Mouse (Mus musculus) activated CD4-positive, CD25-positive, alpha-beta regulatory T cell, adult 4 months (primary cell): ENCODE data around the gene C1rb. TPM values are rescaled to one million over a fixed set of nuclear protein-coding genes. Genes with fewer than 3 reads are reported as not detected.
"Not testable (repeated sequence)": the region's sequence is repeated elsewhere in the genome, so short reads cannot be mapped to it uniquely, and the experiment has no call there.

ENCODE experiments used
- ATAC-seq: one replicate; pipeline ENCODE4 v1.8.0; 2017
- polyA plus RNA-seq, 2 experiments: library from polyadenylated mRNA; unstranded; fragments of 100-300 nt; shearing (Covaris generic); gene quantifications; one replicate each; pipeline ENCODE4 v1.2.1; 2017

The C1rb gene
- not detected for polyA plus RNA-seq

GRCm38 (mm10) chr6:124570026-124570425 is at the start of gene C1rb:
C1rb (plus strand) TSS chr6:124570294.
- ATAC-seq, result no peak

DNA sequence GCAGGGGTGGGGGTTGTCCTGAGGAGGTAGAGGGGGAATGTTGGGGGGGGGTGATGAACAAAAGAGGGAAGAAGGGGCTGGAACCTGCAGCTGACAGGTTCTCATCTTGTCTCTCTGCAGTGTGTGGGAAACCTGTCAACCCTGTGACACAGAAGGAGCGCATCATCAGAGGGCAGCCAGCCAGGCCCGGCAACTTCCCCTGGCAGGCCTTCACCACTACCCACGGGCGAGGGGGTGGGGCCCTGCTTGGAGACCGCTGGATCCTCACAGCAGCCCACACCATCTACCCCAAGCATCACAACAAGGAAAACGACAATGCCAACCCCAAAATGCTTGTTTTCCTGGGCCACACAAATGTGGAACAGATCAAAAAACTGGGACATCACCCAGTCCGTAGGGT is 48.0 kb upstream of the C1rb start:
- ATAC-seq, result not testable (repeated sequence)

DNA sequence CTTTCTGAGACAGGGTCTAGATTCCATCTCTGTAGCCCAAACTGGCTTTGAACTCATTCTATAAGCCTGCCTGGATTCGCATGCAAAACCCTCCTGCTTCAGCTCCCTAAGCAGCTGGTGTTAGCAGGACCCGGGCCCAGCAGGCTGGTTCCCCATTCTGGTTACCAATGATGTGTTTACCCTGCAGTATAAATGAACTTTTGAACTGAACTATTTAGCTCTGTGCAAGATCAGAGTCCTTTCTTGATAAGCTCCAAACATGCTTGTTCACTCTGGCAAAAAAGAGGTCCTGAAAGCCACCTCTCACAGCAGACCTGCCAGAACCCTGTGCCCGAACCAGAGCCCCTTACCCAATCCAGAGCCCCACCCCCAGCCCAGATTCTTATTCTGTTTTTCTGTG is 42.2 kb upstream of the C1rb start:
- no peak for ATAC-seq

DNA sequence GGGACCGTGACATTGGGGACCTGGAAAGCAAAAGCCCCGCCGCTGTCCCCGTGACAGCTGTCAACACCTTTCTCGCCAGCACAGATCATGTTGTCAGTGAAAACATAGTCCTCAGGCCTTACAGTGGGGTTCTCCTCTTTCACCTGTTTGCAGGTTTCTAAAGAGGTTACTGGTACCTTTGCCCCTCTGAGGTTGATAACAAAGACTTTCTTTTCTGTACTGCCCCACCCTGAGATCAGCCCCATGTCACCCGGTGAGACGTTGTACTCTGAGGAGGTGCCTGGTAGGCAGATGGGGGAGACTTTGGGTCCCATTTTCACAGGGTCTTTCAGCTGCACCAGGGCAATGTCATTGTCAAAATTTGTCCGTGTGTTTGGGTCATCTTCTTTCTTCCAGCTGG is 39.0 kb upstream of the C1rb start:
- no peak for ATAC-seq

DNA sequence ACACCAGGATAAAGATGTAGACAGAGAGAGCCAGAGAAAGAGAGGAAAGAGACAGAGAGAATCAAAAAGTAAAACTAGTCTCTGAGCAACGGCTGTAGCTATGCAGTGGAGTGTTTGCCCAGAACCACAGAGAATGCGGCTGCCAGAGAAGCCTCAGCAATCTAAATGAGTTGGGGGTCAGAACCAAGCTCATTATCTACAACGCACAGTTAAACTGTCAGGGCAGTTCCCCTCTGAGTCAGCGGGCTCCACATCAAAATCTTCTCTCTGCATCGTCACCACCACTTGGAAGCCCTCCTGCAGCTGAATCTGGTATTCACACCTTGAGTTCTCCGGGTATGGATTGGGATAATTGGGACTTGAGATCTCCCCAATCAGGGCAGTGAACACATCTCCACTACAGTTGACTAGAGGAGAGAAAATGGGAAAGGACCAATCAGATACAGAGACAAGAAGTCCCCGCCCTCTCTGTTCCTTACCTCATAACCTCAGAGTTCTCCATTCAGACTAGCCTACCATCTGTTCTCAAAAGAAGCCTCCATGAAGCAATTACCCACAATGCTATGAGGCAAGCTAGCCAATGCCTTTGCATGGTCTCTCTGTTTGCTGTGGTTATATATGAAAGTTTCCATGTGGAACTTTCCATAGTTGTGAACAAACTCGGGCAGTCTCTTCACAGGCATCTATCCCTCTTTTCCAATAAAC is 33.8 kb upstream of the C1rb start:
- not testable (repeated sequence) for ATAC-seq

GRCm38 (mm10) chr6:124541176-124541575 is 28.9 kb upstream of the C1rb start:
- ATAC-seq, result not testable (repeated sequence)

GRCm38 (mm10) chr6:124542284-124542683 is 27.8 kb upstream of the C1rb start, which contains the start of gene C1s1:
C1s1 (minus strand) TSS chr6:124542359.
- not testable (repeated sequence) for ATAC-seq

- no peak for ATAC-seq
These were observed 25.6 kb upstream of the C1rb start for GRCm38 (mm10) chr6:124544466-124544865.

GRCm38 (mm10) chr6:124545425-124545824 is 24.7 kb upstream of the C1rb start:
- no peak for ATAC-seq

GRCm38 (mm10) chr6:124547979-124548378 is 22.1 kb upstream of the C1rb start:
- not testable (repeated sequence) for ATAC-seq

DNA sequence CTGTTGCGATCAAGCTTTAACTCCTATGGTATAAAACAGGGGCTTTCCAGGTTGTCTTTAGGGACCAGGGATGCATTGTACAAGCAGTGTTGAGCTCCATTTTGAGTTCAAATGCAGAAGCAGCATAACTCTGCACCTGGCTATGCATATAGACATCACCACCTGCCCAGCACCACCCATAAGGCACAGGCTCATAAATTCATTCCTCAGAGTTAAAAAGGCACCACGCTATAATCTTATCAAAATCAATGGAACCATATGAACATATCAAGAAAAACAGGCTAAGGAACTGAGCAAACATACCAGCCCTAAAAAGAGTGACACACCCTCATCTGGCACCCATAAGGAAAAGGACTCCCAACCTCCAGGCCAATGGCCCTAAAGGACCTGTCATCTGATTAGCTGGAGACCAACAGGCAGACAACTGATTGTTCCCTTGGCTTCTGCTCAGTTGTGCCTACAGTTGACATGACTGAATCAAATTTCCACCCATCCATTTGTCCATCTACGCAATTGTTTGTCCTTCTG is 21.0 kb upstream of the C1rb start:
- ATAC-seq, result no peak

GRCm38 (mm10) chr6:124552766-124553165 is 17.3 kb upstream of the C1rb start:
- ATAC-seq, result no peak

DNA sequence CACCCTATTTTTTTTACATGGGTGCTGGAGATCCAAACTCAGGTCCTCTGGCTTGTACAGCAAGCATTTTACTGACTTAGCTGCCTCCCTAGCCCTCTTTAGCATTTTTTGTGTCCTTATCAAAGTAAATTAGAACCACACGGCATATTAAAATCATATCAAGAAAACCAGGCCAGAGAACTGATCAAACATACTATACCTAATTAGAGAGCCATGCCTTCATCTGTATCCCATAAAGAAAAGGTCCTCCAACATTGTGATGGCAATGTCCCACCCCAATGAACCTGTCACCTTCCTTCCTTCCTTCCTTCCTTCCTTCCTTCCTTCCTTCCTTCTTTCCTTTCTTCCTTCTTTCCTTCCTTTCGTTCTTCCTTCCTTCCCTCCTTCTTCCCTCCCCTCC is 14.1 kb upstream of the C1rb start:
- ATAC-seq, result not testable (repeated sequence)

DNA sequence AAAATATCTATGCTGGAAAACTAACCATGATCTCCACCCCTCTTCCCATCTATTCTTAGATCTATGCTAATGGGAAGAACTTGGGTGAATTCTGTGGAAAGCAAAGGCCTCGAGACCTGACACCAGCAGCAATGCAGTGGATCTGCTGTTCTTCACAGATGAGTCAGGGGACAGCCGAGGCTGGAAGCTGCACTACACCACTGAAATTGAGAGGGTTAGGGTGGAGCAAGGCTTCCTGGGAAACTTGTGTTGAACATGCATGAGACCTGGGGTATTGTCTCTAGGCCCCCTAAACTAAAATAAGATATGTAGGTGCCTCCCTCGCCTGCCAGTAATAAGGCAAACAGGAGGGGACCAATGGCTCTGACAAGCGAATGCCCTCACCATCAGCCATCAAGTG is 8.9 kb upstream of the C1rb start:
- not testable (repeated sequence) for ATAC-seq

DNA sequence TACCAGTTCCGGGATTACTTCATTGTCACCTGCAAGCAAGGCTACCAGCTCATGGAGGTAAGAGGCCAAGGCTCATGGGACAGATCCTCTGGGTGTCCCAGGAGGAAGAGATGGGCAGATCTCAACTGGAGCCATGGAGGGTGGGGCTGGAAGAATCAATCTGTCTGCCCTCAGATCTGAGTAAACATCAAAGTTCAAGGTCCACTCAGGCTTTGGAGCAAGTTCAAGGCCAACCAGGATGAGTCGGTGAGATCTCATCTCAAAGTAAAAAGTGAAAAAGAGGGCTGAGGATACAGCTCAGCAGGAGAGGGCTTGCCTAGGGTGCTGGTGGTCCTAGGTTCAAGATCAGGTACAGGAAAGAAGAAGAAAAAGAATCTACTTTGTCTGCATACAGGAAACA is 8.5 kb upstream of the C1rb start:
- ATAC-seq, result not testable (repeated sequence)

GRCm38 (mm10) chr6:124575155-124575678 is 5.1 kb downstream of the C1rb start:
- ATAC-seq, result not testable (repeated sequence)

GRCm38 (mm10) chr6:124580155-124580554 is 10.1 kb downstream of the C1rb start:
- not testable (repeated sequence) for ATAC-seq

- ATAC-seq, result no peak
These were observed 12.1 kb downstream of the C1rb start for GRCm38 (mm10) chr6:124582231-124582630.

GRCm38 (mm10) chr6:124584935-124585334 is 14.8 kb downstream of the C1rb start:
- ATAC-seq, result no peak

DNA sequence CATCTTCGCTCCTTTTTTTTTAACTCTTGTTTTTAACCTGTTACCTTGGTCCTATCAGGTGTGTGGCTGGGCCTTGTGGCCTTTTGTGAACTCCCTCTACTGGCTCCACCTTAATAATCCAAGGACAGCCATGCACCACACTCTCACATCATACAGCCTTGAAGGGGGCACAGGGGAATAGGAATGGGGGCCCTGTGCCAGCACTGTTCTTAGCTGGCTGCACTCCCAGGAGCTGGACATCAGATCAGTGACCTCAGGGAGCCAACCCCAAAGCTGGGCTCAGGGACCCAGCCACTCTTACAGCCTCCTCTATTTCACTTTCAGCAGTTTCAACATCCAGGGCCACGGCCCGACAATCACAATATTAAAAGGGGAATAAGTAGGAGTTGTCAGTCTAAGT is 15.7 kb downstream of the C1rb start:
- ATAC-seq, result no peak

- no peak for ATAC-seq
These were observed 16.2 kb downstream of the C1rb start for GRCm38 (mm10) chr6:124586266-124586665.

DNA sequence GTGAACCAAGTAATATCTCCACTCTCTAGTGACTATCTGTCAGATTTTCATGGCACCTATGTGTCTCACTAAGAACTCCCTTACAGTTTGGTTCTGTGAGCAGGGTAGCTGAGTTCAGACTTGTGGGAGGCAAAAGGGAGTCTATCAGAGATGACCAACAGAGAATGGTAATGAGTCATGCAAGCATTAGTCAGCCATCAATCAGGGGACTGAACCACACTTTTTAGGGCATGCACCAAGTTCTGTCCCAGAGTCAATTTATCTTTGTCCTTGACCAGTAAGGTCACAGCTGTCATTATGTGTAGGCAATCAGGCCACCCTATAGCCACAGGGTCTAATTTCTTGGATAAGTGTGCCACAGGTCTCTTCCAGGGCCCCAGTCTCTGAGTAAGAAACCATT is 18.7 kb downstream of the C1rb start:
- no peak for ATAC-seq

GRCm38 (mm10) chr6:124592186-124592700 is 22.1 kb downstream of the C1rb start:
- ATAC-seq, result no peak

GRCm38 (mm10) chr6:124593121-124593520 is 23.0 kb downstream of the C1rb start:
- ATAC-seq, result no peak
